Mouse (Mus musculus) intestine, embryonic 14.5 days (tissue): Measurements from ENCODE around the gene Mgea5. TPM values are rescaled to one million over a fixed set of nuclear protein-coding genes. Genes with fewer than 3 reads are reported as not detected.

ENCODE experiments used
- ATAC-seq: fragments of 200-750 bp; cut with Nextera tagmentation; replicated peaks from 2 replicates; pipeline ENCODE4 v1.8.0; 2017; ENCODE audit warnings: low read depth, moderate number of reproducible peaks, moderate TSS enrichment, moderate library complexity; ENCODE audit not compliant: low FRiP score, low TSS enrichment
- DNase-seq: peaks from one replicate; pipeline ENCODE4 v3.0.0-alpha.2; 2018; ENCODE audit warnings: low spot score
- H3K27ac ChIP-seq: fragments of 300-500 bp; sonication (generic); 2 replicates; pipeline ENCODE4 v1.5.1; 2014; ENCODE audit warnings: low read depth, mild to moderate bottlenecking, control low read depth
- H3K27me3 ChIP-seq: fragments of 300-500 bp; sonication (generic); replicated peaks from 2 replicates; pipeline ENCODE4 v1.6.1; 2014; ENCODE audit warnings: low read length, control low read depth; ENCODE audit not compliant: control insufficient read depth, insufficient read depth
- H3K36me3 ChIP-seq: fragments of 300-500 bp; sonication (generic); 2 replicates; pipeline ENCODE4 v1.6.1; 2014; ENCODE audit warnings: low read length, control low read depth; ENCODE audit not compliant: control insufficient read depth, insufficient read depth
- H3K4me1 ChIP-seq: fragments of 300-500 bp; sonication (generic); replicated peaks from 2 replicates; pipeline ENCODE4 v1.6.1; 2014; ENCODE audit warnings: low read length, control low read depth, mixed read lengths; ENCODE audit not compliant: control insufficient read depth, insufficient read depth
- H3K4me2 ChIP-seq: fragments of 300-500 bp; sonication (generic); 2 replicates; pipeline ENCODE4 v1.6.1; 2014; ENCODE audit warnings: low read length
- H3K4me3 ChIP-seq: fragments of 300-500 bp; sonication (generic); 2 replicates; pipeline ENCODE4 v1.5.1; 2014; ENCODE audit warnings: low read depth, low read length, control low read depth, mixed read lengths
- H3K9ac ChIP-seq: fragments of 300-500 bp; sonication (generic); 2 replicates; pipeline ENCODE4 v1.6.1; 2014; ENCODE audit warnings: mild to moderate bottlenecking, low read length
- H3K9me3 ChIP-seq: fragments of 300-500 bp; sonication (generic); 2 replicates; pipeline ENCODE4 v1.6.1; 2016; ENCODE audit warnings: low read length, control low read depth; ENCODE audit not compliant: control insufficient read depth
- WGBS: fragments of 180-500 bp; shearing (Covaris S2); extraction: QIAGEN DNeasy Blood & Tissue Kit; methylation state at CpG from one replicate; pipeline ENCODE4 v1.1.7; 2014; 5-methylcytosine and 5-hydroxymethylcytosine counted together
- polyA plus RNA-seq: library from polyadenylated mRNA; unstranded; fragments of >200 nt; fragmentation: Nextera tagmentation; extraction: Ambion mirVana; gene quantifications from 2 replicates; pipeline ENCODE4 v1.2.1, GENCODE M21; 2014

The Mgea5 gene
- polyA plus RNA-seq, 1 experiment from 2014 or later, result 55.0 TPM

DNA sequence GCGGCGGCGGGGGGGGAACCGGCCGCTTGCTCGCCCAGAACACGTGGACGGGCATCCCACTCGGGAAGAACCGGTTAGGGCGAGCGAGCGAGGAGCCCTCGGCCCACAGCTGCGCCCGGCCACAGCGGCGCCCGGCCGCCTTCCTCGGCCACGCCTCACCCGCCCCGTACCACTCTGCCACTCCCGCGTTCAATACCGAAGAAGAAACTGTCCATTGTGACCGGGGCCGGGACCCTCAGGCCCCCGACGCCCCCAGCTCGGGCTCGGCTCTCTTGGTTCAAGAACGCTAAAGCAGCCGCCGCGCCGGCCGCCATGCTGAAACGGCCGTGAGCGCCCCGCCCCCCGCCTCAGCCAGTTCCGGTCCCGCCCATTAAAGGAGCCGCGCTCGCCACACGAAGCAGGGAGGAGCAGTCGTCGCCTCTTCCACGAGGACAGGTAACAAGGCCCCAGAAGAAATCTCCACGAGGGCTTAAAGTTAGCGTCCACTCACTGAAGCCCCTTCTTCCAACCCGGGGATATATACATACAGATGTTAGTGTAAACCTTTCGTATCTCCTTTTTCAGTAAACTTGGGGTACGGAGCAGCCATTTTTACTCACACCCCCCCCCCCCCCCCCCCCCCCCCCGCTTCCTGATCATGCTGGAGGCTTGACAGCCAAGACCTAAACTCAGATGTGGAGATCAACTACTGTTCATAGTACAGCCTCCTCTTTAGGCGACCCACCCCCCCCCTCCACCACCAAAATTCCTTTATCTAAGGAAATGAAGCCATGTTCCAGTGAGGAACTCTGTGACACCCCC is 34.2 kb downstream of the Mgea5 start, which contains the start of gene Npm3:
Gene Npm3 (minus strand): TSS at position 349 of the 801 bp plus-strand sequence.
- H3K27me3 ChIP-seq, result peaks cover 23% of the 10 kb centered on the region
- no peaks in the 10 kb centered on the region for H3K9me3 ChIP-seq
- peaks cover 38% of the 10 kb centered on the region for H3K36me3 ChIP-seq
- peak within 1 kb of the TSS; percentile 75 for H3K9ac ChIP-seq
- H3K4me1 ChIP-seq, result peaks cover 6% of the 10 kb centered on the region
- H3K4me2 ChIP-seq, result peak within 1 kb of the TSS; percentile 94
- peak within 1 kb of the TSS; percentile 84 for H3K4me3 ChIP-seq
- DNase-seq (peak; percentile 96), ATAC-seq (peak; percentile 59)
- under 1% methylated on average over 58 of the region's 60 CpGs for WGBS
- H3K27ac ChIP-seq, result no peak within 1 kb of the TSS

DNA sequence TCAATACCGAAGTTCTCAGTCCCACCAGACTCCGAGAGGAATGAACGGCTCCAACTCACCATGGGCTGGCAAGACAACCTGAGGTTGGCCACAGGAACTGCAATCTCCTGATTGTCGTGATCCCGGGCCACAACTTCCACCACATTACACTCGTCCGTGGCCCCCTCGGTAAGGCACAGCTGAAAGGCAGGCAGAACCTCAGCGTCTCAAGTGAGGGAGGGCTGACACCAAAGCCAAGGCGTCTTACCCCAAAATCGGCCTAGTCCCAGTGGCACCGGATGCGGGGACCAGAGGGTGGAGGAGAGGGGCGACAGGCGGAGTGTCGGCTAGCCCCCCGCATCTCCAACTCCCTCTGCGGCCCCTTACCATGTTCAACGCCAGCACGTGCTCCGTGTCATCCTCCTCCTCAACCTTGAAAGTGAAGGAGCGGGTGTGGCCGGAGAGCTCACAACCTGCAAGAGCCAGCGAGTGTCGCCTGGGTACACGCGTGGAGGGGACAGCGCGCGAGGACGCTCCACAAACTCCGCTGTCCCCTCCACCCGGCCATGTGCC is 34.9 kb downstream of the Mgea5 start:
- Histone ChIP-seq H3K9ac (peak overlapping the region; percentile 75), H3K36me3 (peaks cover 31% of the 10 kb centered on the region), H3K4me2 (peak overlapping the region; percentile 94), H3K27me3 (peaks cover 30% of the 10 kb centered on the region), H3K27ac (no peak overlapping the region), H3K4me1 (peaks cover 6% of the 10 kb centered on the region), H3K9me3 (no peaks in the 10 kb centered on the region), H3K4me3 (peak overlapping the region; percentile 84)
- WGBS, result 3% methylated on average over 28 of the region's 33 CpGs
- DNase-seq (peak; percentile 69), ATAC-seq (peak; percentile 22; the same call in 1 of the 2 replicates)

DNA sequence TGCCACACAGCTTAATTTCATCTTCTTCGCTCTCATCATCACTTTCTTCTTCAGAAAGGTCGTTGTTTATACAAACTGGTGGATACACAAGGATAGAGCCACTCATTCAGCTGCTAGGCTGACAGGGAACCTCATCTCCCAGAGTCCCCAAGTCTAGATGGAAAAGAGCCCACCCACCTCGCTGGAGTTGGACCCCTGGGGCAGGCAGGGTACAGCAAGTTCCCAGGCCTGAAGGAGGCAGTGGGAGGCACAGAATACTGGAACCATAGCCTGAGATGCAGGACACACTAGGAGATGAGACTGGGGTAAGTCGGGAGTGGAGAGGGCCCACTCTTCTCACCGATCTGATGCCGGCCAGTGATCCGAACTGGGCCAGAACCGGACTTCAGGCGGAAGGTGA is 35.4 kb downstream of the Mgea5 start:
- 43% methylated on average over 9 of the region's 9 CpGs for WGBS
- Histone ChIP-seq H3K9me3 (no peaks in the 10 kb centered on the region), H3K9ac (peak overlapping the region; percentile 75; the same call in 1 of the 2 replicates), H3K4me1 (peaks cover 7% of the 10 kb centered on the region), H3K27me3 (peaks cover 35% of the 10 kb centered on the region), H3K4me3 (peak overlapping the region; percentile 84), H3K27ac (no peak overlapping the region), H3K36me3 (peaks cover 26% of the 10 kb centered on the region), H3K4me2 (peak overlapping the region; percentile 94)
- no peak for DNase-seq
- peak; percentile 11; the same call in 1 of the 2 replicates for ATAC-seq

DNA sequence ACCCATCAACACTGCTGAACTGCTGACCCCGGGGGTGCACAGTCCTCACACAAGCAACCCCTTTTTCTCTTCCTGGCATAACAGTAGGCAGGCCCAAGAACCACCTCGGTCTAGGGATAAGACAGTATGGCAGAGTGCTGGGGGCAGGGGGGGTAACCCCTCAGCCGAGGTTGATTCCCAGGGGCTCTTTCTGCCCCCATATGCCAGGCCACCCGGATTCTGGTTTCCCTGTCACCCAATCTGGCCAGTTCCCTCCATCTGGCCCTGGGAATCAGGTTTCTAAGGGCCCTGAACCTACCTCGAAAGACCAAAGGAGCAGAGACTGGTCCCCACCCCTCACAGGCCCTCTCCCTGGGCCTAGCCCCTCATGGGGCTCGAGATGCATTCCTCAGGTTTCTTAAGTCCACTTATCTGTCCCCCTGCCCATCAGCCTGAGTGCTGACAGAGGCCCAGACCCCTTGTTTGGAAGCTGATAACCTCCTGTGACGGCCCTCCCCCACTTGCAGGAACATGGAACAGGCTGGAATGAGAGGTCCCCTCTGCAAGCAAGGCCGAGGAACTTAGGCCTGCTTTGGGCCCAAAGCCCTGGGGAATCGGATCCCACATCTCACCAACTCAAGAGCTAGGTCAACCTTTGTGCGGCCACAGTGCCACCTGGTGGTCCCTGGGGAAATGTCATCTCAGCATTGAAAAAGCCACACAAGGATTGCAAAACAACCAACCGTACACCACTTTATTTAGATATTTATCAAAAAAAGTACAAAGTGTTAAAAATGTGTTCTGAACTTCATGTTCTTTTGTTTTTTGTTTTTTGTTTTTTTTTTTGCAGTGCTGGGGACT is 36.4 kb downstream of the Mgea5 start:
- H3K9ac ChIP-seq, result no peak overlapping the region
- peaks cover 16% of the 10 kb centered on the region for H3K36me3 ChIP-seq
- H3K4me3 ChIP-seq, result no peak overlapping the region
- WGBS, result 29% methylated on average over 11 of the region's 11 CpGs
- H3K4me2 ChIP-seq, result no peak overlapping the region
- no peak overlapping the region for H3K27ac ChIP-seq
- H3K27me3 ChIP-seq, result peaks cover 45% of the 10 kb centered on the region
- peaks cover 9% of the 10 kb centered on the region for H3K4me1 ChIP-seq
- H3K9me3 ChIP-seq, result no peaks in the 10 kb centered on the region
- ATAC-seq (no peak), DNase-seq (peak; percentile 98)

DNA sequence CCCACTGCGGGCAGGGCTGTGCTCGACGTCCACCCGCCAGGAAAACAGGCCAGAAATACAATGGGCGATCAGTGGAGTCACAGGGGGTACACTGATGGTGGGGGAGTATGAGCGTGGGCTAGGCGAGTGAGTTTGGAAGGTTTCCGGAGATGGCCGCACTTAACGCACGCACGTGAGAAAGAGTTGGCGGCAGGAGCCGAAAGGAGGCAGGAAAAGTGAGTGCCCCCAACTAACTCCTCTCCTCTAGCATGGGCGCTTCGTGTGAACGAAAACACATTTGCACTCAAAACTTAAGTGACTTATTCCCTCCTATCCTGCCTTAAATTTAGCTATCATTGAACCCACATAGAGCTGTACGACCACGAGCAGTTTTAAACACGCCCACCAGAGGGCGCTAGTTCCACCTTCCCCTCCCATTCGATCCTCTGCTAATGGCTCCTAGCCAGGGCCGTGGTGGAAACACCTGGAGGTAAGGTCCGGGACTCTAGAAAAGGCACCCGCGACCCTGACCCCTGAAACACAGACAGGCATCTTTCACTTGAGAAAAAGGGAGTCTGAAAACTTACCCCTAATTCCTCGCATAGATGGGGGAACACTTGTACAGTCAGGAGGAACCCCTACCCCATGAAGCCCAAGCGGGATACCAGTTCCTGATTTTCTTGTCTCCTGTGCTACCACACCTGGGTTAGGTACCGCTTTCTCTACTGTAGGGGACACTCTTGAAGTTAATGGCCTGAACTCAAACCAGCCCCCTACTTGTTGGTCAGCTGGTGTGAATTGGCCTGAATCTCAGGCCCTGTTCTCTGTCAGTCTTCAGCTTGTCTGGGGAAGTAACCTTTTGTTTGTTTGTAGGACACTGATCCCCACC is 37.2 kb downstream of the Mgea5 start:
- H3K9ac ChIP-seq, result no peak overlapping the region
- H3K4me1 ChIP-seq, result peaks cover 9% of the 10 kb centered on the region
- H3K4me3 ChIP-seq, result no peak overlapping the region
- no peaks in the 10 kb centered on the region for H3K9me3 ChIP-seq
- H3K27ac ChIP-seq, result no peak overlapping the region
- DNase-seq (peak; percentile 87), ATAC-seq (no peak; the same call in 1 of the 2 replicates)
- 13% methylated on average over 29 of the region's 29 CpGs for WGBS
- H3K4me2 ChIP-seq, result no peak overlapping the region
- H3K27me3 ChIP-seq, result peaks cover 53% of the 10 kb centered on the region
- H3K36me3 ChIP-seq, result peaks cover 8% of the 10 kb centered on the region

DNA sequence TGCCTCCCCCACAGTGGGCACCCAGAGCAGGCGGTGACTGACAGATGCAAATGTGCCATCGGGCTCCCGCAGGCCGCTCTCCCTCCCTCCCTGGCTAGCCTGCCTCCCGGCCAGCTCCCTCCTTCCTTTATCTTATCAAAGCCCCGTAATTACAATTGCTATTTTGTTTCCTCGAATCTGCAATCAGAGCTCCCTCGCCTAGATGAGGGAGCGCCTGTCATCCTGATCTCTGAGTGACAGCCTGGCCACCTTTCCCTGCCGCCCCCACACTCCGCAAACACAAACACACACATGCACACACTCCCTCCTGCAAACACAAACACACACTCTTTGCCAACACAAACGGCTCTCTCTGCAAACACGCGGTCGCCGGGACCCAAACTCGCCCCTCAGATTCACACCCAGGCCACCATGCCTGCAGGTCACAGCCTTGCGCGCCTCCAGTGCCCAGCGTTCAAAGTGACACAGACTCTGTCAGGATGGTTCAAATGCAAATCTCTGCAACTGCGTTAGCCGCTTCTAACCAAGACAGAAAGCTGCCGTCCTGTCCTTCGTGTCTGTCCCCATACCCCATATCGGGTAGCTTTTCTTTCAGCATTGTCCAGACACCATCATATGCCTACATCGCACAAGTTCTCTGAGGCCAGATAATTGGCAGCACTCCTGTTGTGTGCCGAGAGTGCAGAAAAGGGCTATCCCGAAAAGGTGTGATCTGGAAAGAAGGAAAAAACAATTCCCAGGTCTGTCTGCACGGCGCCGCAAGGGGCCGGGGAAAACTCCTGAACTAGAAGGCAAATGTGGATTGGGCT is 38.1 kb downstream of the Mgea5 start:
- peaks cover 9% of the 10 kb centered on the region for H3K4me1 ChIP-seq
- no peak overlapping the region for H3K9ac ChIP-seq
- ATAC-seq (no peak), DNase-seq (peak; percentile 61)
- no peak overlapping the region for H3K27ac ChIP-seq
- H3K4me3 ChIP-seq, result no peak overlapping the region
- peaks cover 62% of the 10 kb centered on the region for H3K27me3 ChIP-seq
- 0 out of 2 replicates have a peak overlapping the region, but pooled peaks have one; percentile 7 for H3K4me2 ChIP-seq
- no peaks in the 10 kb centered on the region for H3K9me3 ChIP-seq
- WGBS, result 5% methylated on average over 32 of the region's 32 CpGs
- peaks cover 2% of the 10 kb centered on the region; the same call in 1 of the 2 replicates for H3K36me3 ChIP-seq

DNA sequence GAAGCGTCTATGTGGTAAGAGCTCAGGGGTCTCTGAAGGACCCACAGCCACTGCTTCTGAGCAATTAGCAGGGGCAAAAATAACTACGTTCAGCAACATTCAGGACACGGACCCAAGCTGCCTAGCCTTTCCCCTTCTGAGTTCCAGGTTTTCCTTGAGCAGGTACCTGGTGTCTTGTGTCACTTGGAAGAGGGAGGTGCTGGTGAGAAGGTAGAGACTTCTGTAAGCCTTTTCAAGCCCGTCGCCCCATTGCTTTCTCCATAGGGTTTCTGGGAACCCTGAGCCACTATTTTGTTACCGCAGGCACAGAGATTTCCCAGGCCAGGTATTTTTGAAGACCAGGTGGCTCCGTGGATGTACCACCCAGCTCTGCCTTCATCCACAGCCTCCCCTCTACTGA is 40.0 kb downstream of the Mgea5 start:
- Histone ChIP-seq H3K4me3 (no peak overlapping the region; the same call in 1 of the 2 replicates), H3K9ac (no peak overlapping the region), H3K27ac (no peak overlapping the region), H3K36me3 (no peaks in the 10 kb centered on the region), H3K4me2 (no peak overlapping the region), H3K9me3 (no peaks in the 10 kb centered on the region), H3K27me3 (peaks cover 81% of the 10 kb centered on the region), H3K4me1 (peaks cover 8% of the 10 kb centered on the region)
- WGBS, result 16% methylated on average over 7 of the region's 7 CpGs
- ATAC-seq (no peak), DNase-seq (no peak)
